Mouse (Mus musculus): ENCODE measurements around the gene Gm49369. TPM values are rescaled to one million over a fixed set of nuclear protein-coding genes. Genes with fewer than 3 reads are reported as not detected.
"Not testable (repeated sequence)": the region's sequence is repeated elsewhere in the genome, so short reads cannot be mapped to it uniquely, and the experiment has no call there.

Gm49369 gene
- total and polyA plus RNA-seq, 2 experiments from 2014 or later: 2.9 TPM; not detected in 1

GRCm38 (mm10) chr7:142407935-142408334 lies 25.5 kb upstream of the Gm49369 start:
- H3K4me1 ChIP-seq (ENCODE audit: insufficient read depth, low read length): no peaks in the 10 kb centered on the region
- ATAC-seq (no peak), DNase-seq (ENCODE audit: low spot score) (no peak)
- no peak overlapping the region for H3K4me2 ChIP-seq (ENCODE audit: low read depth, low read length)
- H3K9me3 ChIP-seq (ENCODE audit: low read length): no peaks in the 10 kb centered on the region
- no peak for TF ChIP-seq CTCF (IDR thresholded peaks at IDR 0.05; ENCODE audit: low read depth)
- H3K4me3 ChIP-seq (ENCODE audit: low read length): no peak overlapping the region
- 76% methylated on average over 4 of the region's 4 CpGs for whole genome bisulfite sequencing
- H3K9ac ChIP-seq (replicated peaks; ENCODE audit: low read length): no peak overlapping the region
- H3K27ac ChIP-seq: no peak overlapping the region
- H3K27me3 ChIP-seq (ENCODE audit: insufficient read depth, low read length): no peaks in the 10 kb centered on the region
- no peaks in the 10 kb centered on the region for H3K36me3 ChIP-seq (ENCODE audit: insufficient read depth, low read length)

GRCm38 (mm10) chr7:142405134-142405533 lies 22.7 kb upstream of the Gm49369 start:
- H3K27ac ChIP-seq; H3K4me3 ChIP-seq (ENCODE audit: low read length); ATAC-seq; H3K27me3 ChIP-seq (ENCODE audit: insufficient read depth, low read length); H3K36me3 ChIP-seq (ENCODE audit: insufficient read depth, low read length); H3K4me2 ChIP-seq (ENCODE audit: low read depth, low read length); DNase-seq (ENCODE audit: low spot score); H3K9me3 ChIP-seq (ENCODE audit: low read length); H3K9ac ChIP-seq (replicated peaks; ENCODE audit: low read length); H3K4me1 ChIP-seq (ENCODE audit: insufficient read depth, low read length): not testable (repeated sequence)
- WGBS: 84% methylated on average over 5 of the region's 5 CpGs

GRCm38 (mm10) chr7:142403591-142403990 lies 21.1 kb upstream of the Gm49369 start:
- Histone ChIP-seq H3K4me3 (ENCODE audit: low read length) (no peak overlapping the region), H3K4me1 (ENCODE audit: insufficient read depth, low read length) (no peaks in the 10 kb centered on the region), H3K27me3 (ENCODE audit: insufficient read depth, low read length) (no peaks in the 10 kb centered on the region), H3K36me3 (ENCODE audit: insufficient read depth, low read length) (no peaks in the 10 kb centered on the region), H3K27ac (no peak overlapping the region), H3K9ac (replicated peaks; ENCODE audit: low read length) (no peak overlapping the region), H3K9me3 (ENCODE audit: low read length) (no peaks in the 10 kb centered on the region), H3K4me2 (ENCODE audit: low read depth, low read length) (no peak overlapping the region)
- no peak for DNase-seq (ENCODE audit: low spot score)
- WGBS: 83% methylated on average over 4 of the region's 4 CpGs
- TF ChIP-seq CTCF (IDR thresholded peaks at IDR 0.05; ENCODE audit: low read depth): no peak
- ATAC-seq: no peak

GRCm38 (mm10) chr7:142400750-142401142 lies 18.3 kb upstream of the Gm49369 start:
- Histone ChIP-seq H3K27me3 (ENCODE audit: insufficient read depth, low read length) (no peaks in the 10 kb centered on the region), H3K36me3 (ENCODE audit: insufficient read depth, low read length) (no peaks in the 10 kb centered on the region), H3K9ac (replicated peaks; ENCODE audit: low read length) (no peak overlapping the region), H3K4me1 (ENCODE audit: insufficient read depth, low read length) (no peaks in the 10 kb centered on the region), H3K4me3 (ENCODE audit: low read length) (no peak overlapping the region), H3K9me3 (ENCODE audit: low read length) (no peaks in the 10 kb centered on the region), H3K27ac (no peak overlapping the region), H3K4me2 (ENCODE audit: low read depth, low read length) (no peak overlapping the region)
- no peak for TF ChIP-seq CTCF (IDR thresholded peaks at IDR 0.05; ENCODE audit: low read depth)
- DNase-seq (ENCODE audit: low spot score) (no peak), ATAC-seq (0 out of 2 replicates have a peak, but pooled peaks have one; percentile 29)
- 44% methylated on average over 7 of the region's 7 CpGs for WGBS

GRCm38 (mm10) chr7:142400112-142400749 lies 17.8 kb upstream of the Gm49369 start:
- TF ChIP-seq CTCF (IDR thresholded peaks at IDR 0.05; ENCODE audit: low read depth): no peak
- 64% methylated on average over 7 of the region's 7 CpGs for WGBS
- Histone ChIP-seq H3K4me3 (ENCODE audit: low read length) (no peak overlapping the region), H3K27ac (no peak overlapping the region), H3K36me3 (ENCODE audit: insufficient read depth, low read length) (no peaks in the 10 kb centered on the region), H3K27me3 (ENCODE audit: insufficient read depth, low read length) (no peaks in the 10 kb centered on the region), H3K9me3 (ENCODE audit: low read length) (no peaks in the 10 kb centered on the region), H3K4me1 (ENCODE audit: insufficient read depth, low read length) (no peaks in the 10 kb centered on the region), H3K4me2 (ENCODE audit: low read depth, low read length) (no peak overlapping the region), H3K9ac (replicated peaks; ENCODE audit: low read length) (no peak overlapping the region)
- no peak for DNase-seq (ENCODE audit: low spot score)
- ATAC-seq: no peak

GRCm38 (mm10) chr7:142399250-142399649 lies 16.8 kb upstream of the Gm49369 start:
- 82% methylated on average over 1 of the region's 1 CpGs for WGBS
- no peaks in the 10 kb centered on the region for H3K9me3 ChIP-seq (ENCODE audit: low read length)
- no peak overlapping the region for H3K27ac ChIP-seq
- no peak for TF ChIP-seq CTCF (IDR thresholded peaks at IDR 0.05; ENCODE audit: low read depth)
- ATAC-seq: no peak
- DNase-seq (ENCODE audit: low spot score): no peak
- no peaks in the 10 kb centered on the region for H3K27me3 ChIP-seq (ENCODE audit: insufficient read depth, low read length)
- no peak overlapping the region for H3K9ac ChIP-seq (replicated peaks; ENCODE audit: low read length)
- H3K4me2 ChIP-seq (ENCODE audit: low read depth, low read length): no peak overlapping the region
- no peaks in the 10 kb centered on the region for H3K36me3 ChIP-seq (ENCODE audit: insufficient read depth, low read length)
- no peak overlapping the region for H3K4me3 ChIP-seq (ENCODE audit: low read length)
- H3K4me1 ChIP-seq (ENCODE audit: insufficient read depth, low read length): no peaks in the 10 kb centered on the region

- H3K27me3 ChIP-seq (ENCODE audit: insufficient read depth, low read length): no peaks in the 10 kb centered on the region
- H3K4me2 ChIP-seq (ENCODE audit: low read depth, low read length): no peak overlapping the region
- no peak for DNase-seq (ENCODE audit: low spot score)
- ATAC-seq: no peak
- H3K9me3 ChIP-seq (ENCODE audit: low read length): no peaks in the 10 kb centered on the region
- TF ChIP-seq CTCF (IDR thresholded peaks at IDR 0.05; ENCODE audit: low read depth): no peak
- H3K36me3 ChIP-seq (ENCODE audit: insufficient read depth, low read length): no peaks in the 10 kb centered on the region
- H3K4me3 ChIP-seq (ENCODE audit: low read length): no peak overlapping the region
- H3K27ac ChIP-seq: no peak overlapping the region
- 63% methylated on average over 2 of the region's 2 CpGs for WGBS
- H3K4me1 ChIP-seq (ENCODE audit: insufficient read depth, low read length): no peaks in the 10 kb centered on the region
- H3K9ac ChIP-seq (replicated peaks; ENCODE audit: low read length): no peak overlapping the region
Observed at GRCm38 (mm10) chr7:142398052-142398451, 15.6 kb upstream of the Gm49369 start.

All from hindbrain, postnatal 0 days (tissue).